10 mouse cellular contexts compared by ENCODE assay signal in the genomic region with DNA sequence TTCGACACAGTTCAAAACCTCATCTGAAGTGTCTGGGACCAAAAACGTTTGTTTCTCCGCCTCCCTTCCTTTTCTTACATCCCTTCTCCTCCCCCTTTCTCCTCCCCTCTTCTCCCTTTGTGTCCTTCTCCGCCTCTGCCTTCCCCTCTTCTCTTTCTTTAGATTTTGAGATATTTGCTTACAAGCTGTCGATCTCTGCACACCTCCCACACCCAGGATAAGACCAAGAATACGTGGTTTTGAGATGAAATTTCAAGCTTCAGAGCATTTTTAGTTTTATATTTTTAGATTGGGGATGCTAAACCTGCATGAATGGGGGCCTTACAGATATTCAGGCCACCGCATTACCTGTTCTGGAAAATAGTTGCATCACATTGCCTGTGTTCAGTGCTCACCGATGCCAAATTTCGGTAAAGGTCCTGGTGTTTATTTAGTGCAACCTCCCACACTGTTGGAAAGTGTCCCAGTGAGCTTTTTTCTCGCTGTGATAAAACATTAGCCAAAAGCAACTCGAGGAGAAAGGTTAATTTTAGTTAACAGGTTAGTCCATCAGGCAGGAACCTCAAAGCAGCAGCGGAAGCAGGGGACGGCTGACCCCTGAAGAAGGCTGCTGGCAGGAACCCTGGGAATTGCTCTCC. TPM values are rescaled to one million over a fixed set of nuclear protein-coding genes. Genes with fewer than 3 reads are reported as not detected.
DNase-seq lines count a peak whose midpoint lies in the region; ATAC-seq and TF ChIP-seq lines count a peak whose summit lies in the region.
"Had no signal": no experiment of that assay in that cellular context is flagged by ENCODE, and none has a peak within 500 bp of the region (broad histone marks: within the 10 kb centered on the region; RNA-seq: fewer than 3 reads in every experiment).

No protein-coding gene starts in this region.

- no peaks in the 10 kb centered on the region for H3K4me1 ChIP-seq in midbrain, embryonic 15.5 days

- no peaks in the 10 kb centered on the region for H3K36me3 ChIP-seq in midbrain, embryonic 15.5 days (replicated peaks)

- intact Hi-C loops in left cerebral cortex, adult 2 months (cut with DNase I): loop anchor here (1.0 to 5.0 kb wide), 2 partner anchors 21 to 52 kb away; no protein-coding TSS in a partner anchor
- intact Hi-C loops in left cerebral cortex, postnatal 10 days (cut with DNase I): no loop called here

- 74% methylated on average over 13 of the region's 13 CpGs for WGBS in midbrain, embryonic 15.5 days

- no peak overlapping the region for H3K27ac ChIP-seq in left cerebral cortex, adult 2 months
- H3K27ac ChIP-seq in midbrain, embryonic 15.5 days: no peak overlapping the region

- ATAC-seq in erythroblast, adult 5-6 weeks (replicated peaks; ENCODE audit: low FRiP score, poor library complexity, severe bottlenecking): no peak
- no peak for ATAC-seq in midbrain, embryonic 15.5 days (replicated peaks)

- H3K9me3 ChIP-seq in midbrain, embryonic 15.5 days: no peaks in the 10 kb centered on the region

- 0 out of 2 replicates have a peak overlapping the region, but pooled peaks have one; percentile 5 for H3K4me3 ChIP-seq in left cerebral cortex, adult 2 months
- H3K4me3 ChIP-seq in midbrain, embryonic 15.5 days: no peak overlapping the region

- H3K4me2 ChIP-seq in midbrain, embryonic 15.5 days: no peak overlapping the region

- peak; percentile 35 for DNase-seq in cerebellum, adult 11-12 months
- no peak for DNase-seq in cerebellum, postnatal 4 days (ENCODE audit: low spot score in 2 of 2)
- no peak for DNase-seq in left cerebral cortex, adult 2 months (ENCODE audit: extremely low spot score in 1 of 2, low spot score in 2 of 2)
- DNase-seq in left cerebral cortex, postnatal 10 days (ENCODE audit: extremely low spot score in 1 of 2, low spot score in 2 of 2): no peak
- peak; percentile 46 for DNase-seq in cerebellum, adult 9-10 months
- DNase-seq in kidney, postnatal 36 days: peak; percentile 73 to 89
- DNase-seq: B cell, adult 2 months had no signal

- H3K27me3 ChIP-seq in midbrain, embryonic 15.5 days (replicated peaks): no peaks in the 10 kb centered on the region

- H3K9ac ChIP-seq in midbrain, embryonic 15.5 days: no peak overlapping the region

- TF ChIP-seq CTCF in left cerebral cortex, adult 2 months (IDR thresholded peaks at IDR 0.05): no peak

RNA-seq across cellular contexts. Expression of gene Fermt2, which starts 20.2 kb away (rescaled TPM):
- total RNA-seq in left cerebral cortex, adult 2 months (2021): 100 to 1,000 TPM in 1 of 2 experiments, 10 to 100 TPM in 1; 98.1 to 105 TPM
- total RNA-seq in left cerebral cortex, postnatal 10 days (2021): 10 to 100 TPM; 78.6 to 81.1 TPM
- total RNA-seq in erythroblast, adult 5-6 weeks (2015; ENCODE audit: low replicate concordance): not detected in 2 replicates
- not detected in 2 replicates for total RNA-seq in erythroblast, adult 5-6 weeks (2017; ENCODE audit: low replicate concordance)
- polyA plus RNA-seq in midbrain, embryonic 15.5 days (2015; fragmentation: Nextera tagmentation; extraction: Ambion mirVana): 55.3 and 67.1 TPM in 2 replicates
- total RNA-seq: monocyte, adult 5-6 weeks had no signal

Comparison
In these comparisons a context has a peak if more than half of its experiments do, and no peak if none do; other contexts are left out.
1. DNase-seq: peak in cerebellum, adult 11-12 months (single experiment), cerebellum, adult 9-10 months (single experiment) and kidney, postnatal 36 days (2 of 2); none in cerebellum, postnatal 4 days (0 of 2), left cerebral cortex, adult 2 months (0 of 2) and left cerebral cortex, postnatal 10 days (0 of 2).
2. RNA of gene Fermt2, which starts 20.2 kb away (total RNA-seq): 98.1 to 105 TPM in left cerebral cortex, adult 2 months and 78.6 to 81.1 TPM in left cerebral cortex, postnatal 10 days; not detected in erythroblast, adult 5-6 weeks; every median in the first group is over 10 times any median in the second.